Mouse (Mus musculus) cerebellum, adult 11-12 months (tissue): ENCODE results near the gene Man1a.

ENCODE experiments used
- DNase-seq: peaks from one replicate; pipeline ENCODE4 v3.0.0; 2022

Man1a gene

GRCm38 (mm10) chr10:54076420-54076819 is at the start of gene Man1a:
TSS of gene Man1a (minus strand) at chr10:54076609.
- DNase-seq, result no peak

- DNase-seq, result no peak
These were observed 45.4 kb upstream of the Man1a start for GRCm38 (mm10) chr10:54121816-54122215.

GRCm38 (mm10) chr10:54120375-54120774 is 44.0 kb upstream of the Man1a start:
- no peak for DNase-seq

- no peak for DNase-seq
These were observed 42.9 kb upstream of the Man1a start for GRCm38 (mm10) chr10:54119303-54119702.

- no peak for DNase-seq
These were observed 42.0 kb upstream of the Man1a start for GRCm38 (mm10) chr10:54118223-54118912.

- DNase-seq, result no peak
These were observed 41.4 kb upstream of the Man1a start for GRCm38 (mm10) chr10:54117763-54118162.

GRCm38 (mm10) chr10:54103671-54104070 is 27.3 kb upstream of the Man1a start:
- no peak for DNase-seq

- no peak for DNase-seq
These were observed 15.7 kb upstream of the Man1a start for GRCm38 (mm10) chr10:54092081-54092480.

- DNase-seq, result no peak
These were observed 13.5 kb upstream of the Man1a start for GRCm38 (mm10) chr10:54089923-54090322.

GRCm38 (mm10) chr10:54087346-54087745 is 10.9 kb upstream of the Man1a start:
- DNase-seq, result no peak

GRCm38 (mm10) chr10:54085073-54085472 is 8.7 kb upstream of the Man1a start:
- no peak for DNase-seq

- DNase-seq, result no peak
These were observed 596 bp upstream of the Man1a start for GRCm38 (mm10) chr10:54077005-54077404.

GRCm38 (mm10) chr10:54075441-54076010 is 883 bp downstream of the Man1a start:
- peak; percentile 53 for DNase-seq

- DNase-seq, result peak; percentile 9
These were observed 1.6 kb downstream of the Man1a start for GRCm38 (mm10) chr10:54074609-54075421.

GRCm38 (mm10) chr10:54074247-54074608 is 2.2 kb downstream of the Man1a start:
- DNase-seq, result no peak

- no peak for DNase-seq
These were observed 2.7 kb downstream of the Man1a start for GRCm38 (mm10) chr10:54073641-54074203.

GRCm38 (mm10) chr10:54072336-54072735 is 4.1 kb downstream of the Man1a start:
- DNase-seq, result no peak

GRCm38 (mm10) chr10:54070496-54070895 is 5.9 kb downstream of the Man1a start:
- no peak for DNase-seq

GRCm38 (mm10) chr10:54069412-54069811 is 7.0 kb downstream of the Man1a start:
- no peak for DNase-seq

GRCm38 (mm10) chr10:54066683-54067082 is 9.7 kb downstream of the Man1a start:
- DNase-seq, result no peak

- no peak for DNase-seq
These were observed 12.7 kb downstream of the Man1a start for GRCm38 (mm10) chr10:54063551-54064260.

- no peak for DNase-seq
These were observed 13.6 kb downstream of the Man1a start for GRCm38 (mm10) chr10:54062835-54063234.

GRCm38 (mm10) chr10:54061159-54061558 is 15.2 kb downstream of the Man1a start:
- DNase-seq, result no peak
